Mouse (Mus musculus): ENCODE measurements around the gene Calml3. TPM values are rescaled to one million over a fixed set of nuclear protein-coding genes. Genes with fewer than 3 reads are reported as not detected.

The Calml3 gene
- polyA plus RNA-seq, 1 experiment from 2014 or later, result not detected

GRCm38 (mm10) chr13:3753291-3753690 is 50.8 kb downstream of the Calml3 start:
- WGBS, result 95% methylated on average over 2 of the region's 2 CpGs
- no peaks in the 10 kb centered on the region for H3K9me3 ChIP-seq

More at GRCm38 (mm10) chr13:3753291-3753690, 50.8 kb downstream of the Calml3 start:
- no peaks in the 10 kb centered on the region for H3K36me3 ChIP-seq (replicated peaks)
- no peak overlapping the region for H3K4me3 ChIP-seq
- H3K27me3 ChIP-seq (ENCODE audit: poor library complexity, severe bottlenecking), result no peaks in the 10 kb centered on the region
- no peak for DNase-seq (ENCODE audit: extremely low spot score, low spot score)
- H3K4me1 ChIP-seq, result peaks cover 3% of the 10 kb centered on the region; the same call in 1 of the 2 replicates
- no peak overlapping the region for H3K27ac ChIP-seq

Other genes starting within 250 kb of the Calml3 start
- gene Fam208b, start 193.2 kb downstream of the Calml3 start, polyA plus RNA-seq (2016; fragmentation: Nextera tagmentation; extraction: Ambion mirVana), result 20.9 and 24.4 TPM in 2 replicates
- 15.7 and 16.9 TPM in 2 replicates for gene Asb13, start 170.3 kb downstream of the Calml3 start, polyA plus RNA-seq (2016; fragmentation: Nextera tagmentation; extraction: Ambion mirVana)
- not detected in 2 replicates for gene Calm4, start 33.4 kb upstream of the Calml3 start, polyA plus RNA-seq (2016; fragmentation: Nextera tagmentation; extraction: Ambion mirVana)
- gene Calm5, start 49.9 kb upstream of the Calml3 start, polyA plus RNA-seq (2016; fragmentation: Nextera tagmentation; extraction: Ambion mirVana), result not detected in 2 replicates
- gene Net1, start 113.9 kb upstream of the Calml3 start, polyA plus RNA-seq (2016; fragmentation: Nextera tagmentation; extraction: Ambion mirVana), result 64.7 and 75.3 TPM in 2 replicates
- not detected in 2 replicates for gene Tubal3, start 114.0 kb upstream of the Calml3 start, polyA plus RNA-seq (2016; fragmentation: Nextera tagmentation; extraction: Ambion mirVana)
- gene Ucn3, start 141.0 kb upstream of the Calml3 start, polyA plus RNA-seq (2016; fragmentation: Nextera tagmentation; extraction: Ambion mirVana), result not detected in 2 replicates
- gene Akr1c14, start 244.7 kb upstream of the Calml3 start, polyA plus RNA-seq (2016; fragmentation: Nextera tagmentation; extraction: Ambion mirVana), result 0.19 and 0.38 TPM in 2 replicates

Measured in forebrain, embryonic 10.5 days (tissue).